Mouse (Mus musculus): Measurements from ENCODE around the gene F2rl1.

- TF ChIP-seq CTCF (IDR thresholded peaks at IDR 0.05; ENCODE audit: borderline replicate concordance, extremely low read depth, insufficient read depth, insufficient read length) (no peak), POLR2A (IDR thresholded peaks at IDR 0.05; ENCODE audit: borderline replicate concordance, extremely low read depth, insufficient read depth, insufficient read length, poor library complexity, severe bottlenecking) (no peak)
Measured at GRCm38 (mm10) chr13:95524424-95524673, 678 bp downstream of the F2rl1 start.

All from brain, embryonic 14.5 days (tissue).